Mouse (Mus musculus): ENCODE data around the gene Lrrc8d.
"Not testable (repeated sequence)": the region's sequence is repeated elsewhere in the genome, so short reads cannot be mapped to it uniquely, and the experiment has no call there.

Lrrc8d gene

DNA sequence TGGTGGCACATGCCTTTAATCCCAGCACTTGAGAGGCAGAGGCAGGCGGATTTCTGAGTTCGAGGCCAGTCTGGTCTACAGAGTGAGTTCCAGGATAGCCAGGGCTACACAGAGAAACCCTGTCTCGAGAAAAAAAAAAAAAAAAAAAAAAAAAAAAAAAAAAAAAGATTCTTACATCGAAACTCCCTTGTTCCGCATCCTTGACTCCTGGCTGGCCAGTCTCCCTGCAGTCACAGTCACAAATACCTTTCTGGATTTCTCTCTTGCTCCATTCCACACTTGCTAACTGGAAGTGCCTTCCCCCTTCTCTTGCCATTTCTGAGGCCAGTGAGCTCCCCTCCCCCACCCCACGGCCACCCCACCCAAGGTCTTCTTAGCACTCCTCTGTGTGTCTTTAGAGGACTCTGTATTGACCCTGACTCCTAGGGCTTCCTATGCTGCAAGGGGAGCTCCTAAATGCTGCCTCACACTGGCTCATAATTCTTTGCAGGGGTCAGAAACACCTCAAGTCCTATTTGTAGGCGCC is 13.9 kb upstream of the Lrrc8d start:
- not testable (repeated sequence) for DNase-seq (ENCODE audit: low spot score)

- DNase-seq (ENCODE audit: low spot score), result no peak
These were observed 13.3 kb upstream of the Lrrc8d start for GRCm38 (mm10) chr5:105686331-105686995.

GRCm38 (mm10) chr5:105690502-105691454 is 9.0 kb upstream of the Lrrc8d start:
- no peak for DNase-seq (ENCODE audit: low spot score)

DNA sequence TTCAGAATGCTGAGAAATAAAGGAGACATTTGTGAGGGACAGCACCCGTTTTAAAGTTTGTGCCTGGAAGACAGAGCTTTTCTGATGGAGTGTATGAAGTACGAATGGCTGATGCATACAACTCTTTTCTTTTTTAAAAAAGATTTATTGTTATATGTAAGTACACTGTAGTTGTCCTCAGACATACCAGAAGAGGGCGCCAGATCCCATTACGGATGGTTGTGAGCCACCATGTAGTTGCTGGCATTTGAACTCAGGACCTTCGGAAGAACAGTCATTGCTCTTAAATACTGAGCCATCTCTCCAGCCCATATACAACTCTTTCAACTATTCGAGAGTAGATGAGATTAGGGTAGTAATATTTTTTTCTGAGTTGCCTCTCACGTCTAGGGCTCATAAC is 8.1 kb upstream of the Lrrc8d start:
- peak; percentile 56 for DNase-seq (ENCODE audit: low spot score)

- no peak for DNase-seq (ENCODE audit: low spot score)
These were observed 5.3 kb upstream of the Lrrc8d start for GRCm38 (mm10) chr5:105694339-105694930.

DNA sequence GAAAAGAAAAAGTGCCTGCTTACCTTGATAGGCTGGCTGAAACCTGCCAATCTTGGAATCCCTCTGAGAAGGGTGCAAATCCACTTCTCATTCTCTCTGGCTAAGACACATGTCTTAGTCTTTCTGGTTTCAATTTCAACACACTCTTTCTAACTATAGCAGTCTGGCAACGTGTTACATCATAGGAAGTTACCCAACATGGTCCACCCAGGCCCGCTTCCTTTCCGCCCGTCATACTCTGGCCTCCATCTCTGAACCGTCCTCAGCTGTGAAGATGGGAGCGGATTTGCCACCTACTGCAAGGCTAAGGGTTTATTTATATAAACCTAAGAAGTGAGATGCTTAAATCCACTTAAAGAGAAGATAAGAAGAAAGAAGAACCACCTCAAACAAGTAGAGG is 3.7 kb upstream of the Lrrc8d start:
- DNase-seq (ENCODE audit: low spot score), result peak; percentile 58

- DNase-seq (ENCODE audit: low spot score), result no peak
These were observed 1.9 kb upstream of the Lrrc8d start for GRCm38 (mm10) chr5:105697886-105698285.

DNA sequence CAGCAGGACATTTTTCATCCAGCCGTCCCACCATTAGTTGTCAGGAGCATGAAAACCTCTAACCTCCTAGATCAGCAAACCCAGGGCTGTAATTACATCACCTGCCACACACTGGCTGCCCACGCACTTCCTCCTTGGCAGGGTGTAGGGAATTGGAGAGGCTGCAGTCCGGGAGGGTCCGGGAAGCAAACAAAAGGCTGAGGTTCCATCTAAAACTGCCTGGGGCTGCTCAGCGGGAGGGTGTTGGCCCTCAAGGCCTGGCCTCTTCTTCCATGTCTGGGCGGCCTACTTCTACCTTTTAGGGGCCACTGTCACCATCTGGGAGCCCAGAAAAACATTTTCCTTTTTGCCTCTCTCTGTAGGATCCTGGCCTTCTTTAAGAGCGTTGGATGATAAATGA is 1.1 kb upstream of the Lrrc8d start:
- DNase-seq (ENCODE audit: low spot score), result no peak

DNA sequence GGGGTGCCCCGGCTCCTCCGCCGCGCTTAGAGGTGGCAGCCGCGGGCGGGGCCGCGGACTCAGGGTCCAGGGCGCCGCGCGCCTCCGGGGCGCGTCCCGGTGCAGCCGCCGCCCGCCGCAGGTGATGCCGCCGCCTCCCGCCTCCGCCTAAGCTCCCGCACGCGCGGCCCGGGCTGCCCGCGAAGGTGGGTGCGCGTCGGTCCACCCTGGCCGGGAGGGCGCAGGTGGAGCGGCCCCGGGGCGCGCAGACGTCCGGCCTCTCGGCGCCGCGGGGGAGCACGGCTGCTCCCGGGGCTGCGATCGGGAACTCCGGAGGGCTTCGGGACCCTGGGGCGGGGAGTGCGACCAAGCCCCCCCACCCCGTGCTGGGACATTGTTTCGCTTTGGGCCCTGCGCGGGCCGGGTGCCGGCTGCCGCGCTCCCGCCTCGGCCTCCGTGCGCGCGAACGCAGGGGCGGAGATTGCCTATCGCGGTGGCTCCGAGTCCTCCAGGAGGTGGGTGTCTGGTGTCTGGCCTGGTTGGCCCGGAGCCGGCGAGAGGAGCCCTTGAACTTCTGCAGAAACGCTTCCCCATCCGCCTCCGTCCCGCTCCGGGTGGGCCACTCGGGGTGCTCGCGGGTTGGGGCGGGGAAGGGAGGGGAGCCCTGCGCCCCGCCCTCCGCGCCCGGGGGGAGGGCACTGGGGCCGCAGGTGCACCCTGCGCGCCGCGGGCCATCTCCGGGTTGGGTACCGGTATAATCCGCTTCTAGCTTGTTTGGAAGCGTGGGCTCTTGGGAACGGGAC is 492 bp downstream of the Lrrc8d start:
- peak; percentile 89 for DNase-seq (ENCODE audit: low spot score)

GRCm38 (mm10) chr5:105701326-105701725 is 1.6 kb downstream of the Lrrc8d start:
- no peak for DNase-seq (ENCODE audit: low spot score)

DNA sequence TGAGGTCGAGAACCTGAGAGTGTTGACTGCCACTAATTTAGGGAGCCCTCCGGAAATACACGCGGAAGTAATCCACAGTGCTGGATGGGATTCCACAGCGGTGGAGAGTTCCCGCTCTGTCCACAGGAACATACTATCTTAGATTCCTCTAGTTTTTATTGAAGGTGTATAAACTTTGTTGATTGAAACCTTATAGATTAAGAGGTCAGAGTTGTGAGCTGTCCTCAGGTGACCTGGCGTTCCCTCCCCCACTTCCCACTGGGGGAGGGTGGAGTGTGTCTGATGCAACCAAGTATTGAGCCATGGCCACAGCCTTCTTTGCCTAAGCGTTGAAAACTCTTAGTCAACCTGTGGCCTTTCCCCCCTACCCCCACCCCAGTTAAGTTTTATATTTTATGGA is 2.1 kb downstream of the Lrrc8d start:
- no peak for DNase-seq (ENCODE audit: low spot score)

GRCm38 (mm10) chr5:105702580-105703285 is 3.0 kb downstream of the Lrrc8d start:
- DNase-seq (ENCODE audit: low spot score), result no peak

- no peak for DNase-seq (ENCODE audit: low spot score)
These were observed 3.5 kb downstream of the Lrrc8d start for GRCm38 (mm10) chr5:105703286-105703655.

GRCm38 (mm10) chr5:105704573-105704972 is 4.8 kb downstream of the Lrrc8d start:
- no peak for DNase-seq (ENCODE audit: low spot score)

- no peak for DNase-seq (ENCODE audit: low spot score)
These were observed 6.9 kb downstream of the Lrrc8d start for GRCm38 (mm10) chr5:105706635-105707034.

GRCm38 (mm10) chr5:105708276-105708675 is 8.5 kb downstream of the Lrrc8d start:
- DNase-seq (ENCODE audit: low spot score), result no peak

GRCm38 (mm10) chr5:105710473-105710872 is 10.7 kb downstream of the Lrrc8d start:
- no peak for DNase-seq (ENCODE audit: low spot score)

DNA sequence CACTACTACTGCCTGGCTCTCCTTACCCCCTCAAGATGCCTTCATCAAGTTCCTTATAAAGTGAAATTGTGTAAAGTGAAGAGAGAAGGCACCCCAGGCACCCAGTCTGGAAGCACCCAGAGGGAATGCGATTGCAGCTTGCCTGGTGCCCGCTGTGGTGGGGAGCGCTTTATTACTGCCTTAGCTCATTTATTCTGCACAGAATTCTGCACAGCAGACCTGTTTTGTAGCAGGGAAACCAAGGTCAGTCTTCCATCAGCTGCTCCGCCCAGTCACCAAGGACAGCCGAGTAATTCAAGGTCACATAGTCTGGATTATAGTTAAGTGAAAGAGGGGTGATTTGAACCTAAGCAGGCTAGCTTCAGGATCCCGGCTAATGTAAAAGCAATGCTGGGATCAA is 14.7 kb downstream of the Lrrc8d start:
- DNase-seq (ENCODE audit: low spot score), result no peak

GRCm38 (mm10) chr5:105715095-105715494 is 15.3 kb downstream of the Lrrc8d start:
- DNase-seq (ENCODE audit: low spot score), result no peak

GRCm38 (mm10) chr5:105715531-105716124 is 15.9 kb downstream of the Lrrc8d start:
- peak; percentile 55 for DNase-seq (ENCODE audit: low spot score)

DNA sequence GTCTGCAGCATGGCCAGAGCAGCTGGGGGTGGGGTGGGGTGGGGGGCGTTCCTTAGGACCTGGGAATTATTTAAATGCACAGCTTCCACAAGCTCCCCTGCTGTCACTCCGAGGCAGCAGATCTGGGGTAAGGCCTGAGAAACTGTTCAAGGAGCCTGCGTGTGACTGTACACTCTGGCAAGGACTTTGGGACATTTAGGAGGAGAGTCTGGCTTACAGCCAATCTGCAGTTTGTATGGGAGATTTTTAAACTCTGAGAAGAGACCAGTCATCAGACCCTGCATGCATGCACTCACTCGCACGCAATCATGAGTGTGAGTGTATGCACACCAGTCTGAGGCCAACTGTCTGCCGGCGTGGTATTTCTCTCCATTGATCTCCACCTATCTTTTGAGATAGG is 17.5 kb downstream of the Lrrc8d start:
- no peak for DNase-seq (ENCODE audit: low spot score)
